Mouse (Mus musculus): ENCODE measurements around the gene Cyp4f14. TPM values are rescaled to one million over a fixed set of nuclear protein-coding genes. Genes with fewer than 3 reads are reported as not detected.

The Cyp4f14 gene
- polyA plus RNA-seq (2017; shearing (Covaris generic)), result not detected

DNA sequence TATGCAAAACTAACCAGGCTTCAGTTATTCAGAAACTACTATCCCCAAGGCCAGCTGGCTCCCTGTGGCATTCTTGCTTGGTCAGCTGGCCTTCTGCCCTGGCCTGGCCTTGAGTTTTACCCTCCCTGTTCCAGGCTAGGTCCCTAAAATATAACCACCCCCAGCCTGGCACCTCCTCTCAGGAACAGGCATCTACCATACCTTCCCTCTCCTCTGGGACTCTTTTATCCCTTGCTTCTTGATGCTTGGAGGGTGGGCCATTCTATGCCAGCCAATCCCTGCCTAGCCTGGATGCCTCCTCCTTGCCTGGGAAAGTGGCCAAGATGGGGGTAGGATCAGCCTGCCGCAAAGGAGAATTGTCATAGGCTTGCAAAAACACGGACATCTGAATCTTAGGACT is at the start of gene Cyp4f14:
TSS of gene Cyp4f14 (minus strand) at position 212 of the 400 bp plus-strand sequence.

DNA sequence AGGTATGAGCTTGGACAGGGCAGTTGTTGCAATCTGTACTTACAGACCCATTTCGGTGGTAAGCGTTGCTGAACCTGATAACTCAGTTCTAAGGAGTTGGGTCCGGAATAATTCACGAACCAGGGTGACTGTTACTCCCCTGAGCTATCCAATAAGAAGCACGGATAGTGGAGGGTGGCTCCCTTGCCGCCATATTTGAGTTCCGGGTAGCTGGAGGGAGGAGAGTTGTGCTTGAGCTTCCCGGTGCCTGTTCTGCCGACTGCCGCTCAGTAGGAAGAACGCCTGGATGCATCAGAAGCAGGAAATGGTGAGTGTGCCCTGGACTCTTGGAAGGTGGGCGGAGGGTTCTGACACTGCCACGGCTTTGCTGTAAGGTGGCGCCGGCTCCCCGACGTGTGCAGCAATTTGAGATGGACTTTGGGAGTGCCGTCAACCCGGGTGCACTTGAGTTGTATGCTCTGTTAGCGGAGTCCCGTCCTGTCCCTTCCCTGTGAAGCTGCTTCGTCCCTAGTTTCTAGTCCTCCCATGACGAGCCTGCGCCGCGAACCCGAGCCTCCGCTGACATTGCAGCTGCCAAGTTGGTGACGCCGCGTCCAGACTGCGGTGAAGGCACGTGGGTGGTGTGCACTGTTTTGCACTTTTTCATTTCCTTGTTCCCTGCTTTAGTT is 48.6 kb upstream of the Cyp4f14 start, which contains the start of gene Zfp472:
TSS of gene Zfp472 (plus strand) at position 192 of the 668 bp plus-strand sequence.

DNA sequence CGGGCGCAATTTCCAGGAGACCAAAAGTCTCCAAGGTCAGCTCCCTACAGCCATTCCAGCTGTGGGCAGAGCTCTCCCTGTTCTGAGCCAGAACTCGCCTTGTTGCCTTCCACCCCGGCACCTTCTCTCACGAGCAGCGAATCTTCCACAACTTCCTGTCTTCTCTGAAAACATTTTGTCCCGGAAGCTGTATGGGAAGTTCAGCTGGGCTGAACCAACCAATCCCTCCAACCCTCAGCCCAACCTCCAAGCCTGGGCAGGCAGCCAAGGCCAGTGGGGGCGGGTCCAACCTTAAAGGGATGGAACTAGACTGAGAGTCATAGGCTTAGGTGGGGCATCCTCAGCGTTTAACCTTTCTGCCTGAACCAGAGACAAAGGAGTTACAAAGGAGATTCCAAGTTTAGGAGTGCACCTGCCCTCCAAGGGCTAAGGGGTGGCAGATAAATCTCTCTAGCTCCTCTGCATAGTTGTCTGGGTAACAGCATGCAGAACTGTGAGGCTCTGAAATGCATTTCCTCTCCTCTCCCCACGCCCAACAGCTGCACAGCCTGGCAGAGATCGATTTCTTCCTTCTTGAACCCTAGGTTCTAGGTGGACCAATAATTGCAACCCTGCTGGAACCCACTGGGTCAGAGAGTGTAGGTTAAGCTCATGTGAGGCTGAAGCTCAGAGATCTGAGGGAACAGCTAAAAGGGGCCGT is 30.2 kb upstream of the Cyp4f14 start, which contains the start of gene Cyp4f13:
TSS of gene Cyp4f13 (minus strand) at position 188 of the 700 bp plus-strand sequence.

DNA sequence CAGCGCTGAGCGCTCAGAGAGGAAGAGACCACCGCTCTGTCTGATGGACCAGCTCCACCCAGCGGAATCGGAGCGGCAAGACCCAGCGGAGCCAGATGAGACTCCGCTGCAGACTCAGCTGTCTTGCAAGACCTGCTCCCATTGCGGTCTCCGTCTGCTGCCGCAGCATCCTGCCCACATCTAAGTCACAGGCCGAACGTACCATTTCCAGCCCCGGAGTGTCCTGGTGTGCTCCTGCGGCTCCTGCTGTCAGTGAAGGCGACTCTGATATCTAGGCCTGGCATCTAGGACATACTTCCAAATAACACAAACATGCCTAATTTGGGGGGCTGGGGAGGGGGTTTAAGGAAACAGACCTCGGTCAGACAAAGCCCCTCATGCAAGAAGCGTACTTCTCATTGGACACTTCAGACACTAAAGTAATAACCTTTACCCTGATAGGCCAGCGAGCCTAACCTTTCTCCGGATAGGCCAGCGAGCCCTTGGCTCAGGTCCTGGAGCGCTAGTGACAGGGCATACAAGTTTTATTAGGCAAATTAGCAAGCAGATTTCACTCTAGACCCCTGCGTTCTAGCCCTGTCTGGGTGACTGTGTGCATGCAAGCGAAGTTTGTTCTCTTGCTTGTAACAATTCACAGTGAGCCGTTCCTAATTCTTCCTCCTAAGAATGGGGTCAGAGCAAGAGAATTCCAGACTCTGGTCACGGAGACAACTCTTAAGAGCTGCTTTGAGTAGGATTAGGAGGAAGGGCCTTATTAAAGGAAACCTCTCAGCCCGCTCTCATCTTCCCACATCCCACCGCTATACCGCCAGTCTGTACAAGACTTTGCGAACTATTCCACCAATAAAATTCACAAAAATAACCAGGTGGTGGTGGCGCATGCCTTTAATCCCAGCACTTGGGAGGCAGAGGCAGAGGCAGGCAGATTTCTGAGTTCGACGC is 25.6 kb downstream of the Cyp4f14 start, which contains the start of gene Zfp870:
TSS of gene Zfp870 (minus strand) at position 404 of the 942 bp plus-strand sequence.

Other genes with a start within 250 kb of the Cyp4f14 start
- not detected for gene Cyp4f15, start 231.7 kb downstream of the Cyp4f14 start, polyA plus RNA-seq (2017; shearing (Covaris generic))
- gene Zfp871, start 129.1 kb downstream of the Cyp4f14 start, polyA plus RNA-seq (2017; shearing (Covaris generic)), result 10 to 100 TPM; 24.3 to 25.7 TPM
- under 1 TPM; 0.36 to 0.75 TPM for gene Zfp811, start 107.4 kb downstream of the Cyp4f14 start, polyA plus RNA-seq (2017; shearing (Covaris generic))
- gene Zfp799, start 87.1 kb downstream of the Cyp4f14 start, polyA plus RNA-seq (2017; shearing (Covaris generic)), result 1 to 10 TPM; 7.2 to 9.9 TPM
- gene Zfp870, start 25.7 kb downstream of the Cyp4f14 start, polyA plus RNA-seq (2017; shearing (Covaris generic)), result 10 to 100 TPM in 1 of 2 experiments, 1 to 10 TPM in 1; 4.5 to 11.1 TPM
- 10 to 100 TPM; 19.3 to 31.7 TPM for gene Cyp4f13, start 30.1 kb upstream of the Cyp4f14 start, polyA plus RNA-seq (2017; shearing (Covaris generic))
- gene Zfp472, start 48.5 kb upstream of the Cyp4f14 start, polyA plus RNA-seq (2017; shearing (Covaris generic)), result 10 to 100 TPM; 21.0 to 21.3 TPM
- gene Zfp952, start 75.8 kb upstream of the Cyp4f14 start, polyA plus RNA-seq (2017; shearing (Covaris generic)), result 10 to 100 TPM; 15.0 to 15.1 TPM
- gene Zfp763, start 116.1 kb upstream of the Cyp4f14 start, polyA plus RNA-seq (2017; shearing (Covaris generic)), result 1 to 10 TPM; 4.9 to 6.6 TPM
- gene 4921501E09Rik, start 150.7 kb upstream of the Cyp4f14 start, polyA plus RNA-seq (2017; shearing (Covaris generic)), result not detected
- gene Zfp563, start 172.0 kb upstream of the Cyp4f14 start, polyA plus RNA-seq (2017; shearing (Covaris generic)), result 1 to 10 TPM; 4.3 to 7.2 TPM
- not detected for gene Morc2b, start 222.3 kb upstream of the Cyp4f14 start, polyA plus RNA-seq (2017; shearing (Covaris generic))

All from activated CD4-positive, CD25-positive, alpha-beta regulatory T cell (primary cell).